Mouse (Mus musculus) kidney, adult 2 months (tissue): ENCODE data around the gene Gm10031. TPM values are rescaled to one million over a fixed set of nuclear protein-coding genes. Genes with fewer than 3 reads are reported as not detected.

Source experiments
- DNase-seq: peaks from one replicate; pipeline ENCODE4 v3.0.0; 2021
- H3K27ac ChIP-seq: fragments of 200-500 bp; 2 replicates; pipeline ENCODE4 v1.5.1; 2012; ENCODE audit warnings: low read depth, low read length, control low read depth, inconsistent platforms; ENCODE audit not compliant: insufficient read depth
- H3K27me3 ChIP-seq: fragments of 200-500 bp; replicated peaks from 2 replicates; pipeline ENCODE4 v1.6.1; 2012; ENCODE audit warnings: mild to moderate bottlenecking, moderate library complexity, low read length, inconsistent platforms; ENCODE audit not compliant: control insufficient read depth, insufficient read depth
- H3K36me3 ChIP-seq: fragments of 200-500 bp; 2 replicates; pipeline ENCODE4 v1.6.1; 2012; ENCODE audit warnings: mild to moderate bottlenecking, moderate library complexity, low read length, inconsistent platforms; ENCODE audit not compliant: control insufficient read depth, insufficient read depth
- H3K4me1 ChIP-seq: fragments of 200-500 bp; 2 replicates; pipeline ENCODE4 v1.6.1; 2011; ENCODE audit warnings: low read length; ENCODE audit not compliant: control insufficient read depth, insufficient read depth
- H3K4me3 ChIP-seq: fragments of 200-500 bp; 2 replicates; pipeline ENCODE4 v1.5.1; 2011; ENCODE audit warnings: mild to moderate bottlenecking, low read depth, low read length, control low read depth; ENCODE audit not compliant: insufficient read depth
- CTCF ChIP-seq: fragments of 200-500 bp; conservative IDR thresholded peaks from 2 replicates; pipeline ENCODE4 v1.5.1; 2011; ENCODE audit warnings: low read depth, mild to moderate bottlenecking, control low read depth, low read length, moderate library complexity, mixed read lengths; ENCODE audit not compliant: insufficient read depth, insufficient read length
- POLR2A ChIP-seq: fragments of 200-500 bp; IDR thresholded peaks from one replicate; pipeline ENCODE4 v1.6.1; 2011; ENCODE audit warnings: low read depth, low read length, control low read depth
- WGBS: fragments of 180-500 bp; shearing (Covaris S2); methylation state at CpG from one replicate; pipeline ENCODE4 v1.1.7; 2018; 5-methylcytosine and 5-hydroxymethylcytosine counted together
- polyA plus RNA-seq: library from polyadenylated mRNA; depleted of rRNA; stranded (reverse); fragments of >200 nt; gene quantifications from 2 replicates; pipeline ENCODE4 v1.2.3, GENCODE M21; 2012

Gene Gm10031
- polyA plus RNA-seq, 1 experiment = 9.2 TPM

DNA sequence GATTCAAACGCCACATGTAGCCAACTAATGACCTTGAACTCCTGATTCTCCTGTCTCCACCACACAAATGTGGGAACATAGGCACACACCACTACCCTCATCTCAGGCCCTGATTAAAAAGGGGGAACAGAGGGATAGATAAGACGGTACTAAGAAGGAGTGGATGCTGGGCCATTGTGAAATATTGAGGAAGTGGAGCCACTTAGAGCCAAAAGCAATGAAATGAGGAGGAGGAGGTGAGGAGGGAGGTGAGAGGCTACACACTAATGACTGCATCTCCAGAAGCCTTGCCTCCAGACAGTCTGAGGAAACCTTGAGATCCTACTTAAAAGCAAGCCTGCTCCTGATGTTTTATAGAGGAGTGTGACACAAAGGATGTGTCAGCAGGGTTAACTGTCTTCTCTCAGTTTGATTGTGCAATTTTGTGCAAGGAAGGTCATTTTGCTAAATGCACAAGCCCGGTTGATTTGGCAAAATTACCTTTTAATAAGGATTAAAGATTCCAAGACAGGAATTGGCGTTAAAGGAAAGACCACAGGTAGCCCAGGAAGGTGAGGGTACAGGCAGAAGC is 32.5 kb upstream of the Gm10031 start:
- no peak for DNase-seq
- no peaks in the 10 kb centered on the region for H3K4me1 ChIP-seq
- H3K27ac ChIP-seq = no peak overlapping the region
- TF ChIP-seq POLR2A (no peak), CTCF (no peak)
- WGBS = 80% methylated on average over 4 of the region's 4 CpGs
- H3K36me3 ChIP-seq = no peaks in the 10 kb centered on the region
- H3K4me3 ChIP-seq = no peak overlapping the region
- no peaks in the 10 kb centered on the region for H3K27me3 ChIP-seq

DNA sequence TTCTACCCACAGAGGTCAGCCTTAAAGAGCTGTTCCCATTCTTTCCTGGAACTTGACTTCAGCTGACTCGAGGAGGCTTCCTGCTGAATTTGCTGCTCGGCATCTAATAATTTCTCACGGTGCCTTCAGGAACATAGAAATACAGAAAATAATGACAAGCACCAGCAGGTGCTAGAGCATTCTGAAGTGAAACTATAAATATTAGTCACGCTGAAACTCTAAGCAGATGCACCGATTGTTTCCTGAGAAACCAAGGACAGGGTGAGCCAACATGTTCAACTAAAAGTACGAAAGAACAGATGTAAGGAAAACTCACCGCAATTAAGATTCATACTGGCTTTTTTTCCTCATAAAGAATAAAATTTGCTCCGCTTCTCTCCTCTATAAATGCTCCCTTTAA is 28.8 kb upstream of the Gm10031 start:
- Histone ChIP-seq H3K4me1 (no peaks in the 10 kb centered on the region), H3K27ac (no peak overlapping the region), H3K27me3 (no peaks in the 10 kb centered on the region), H3K36me3 (no peaks in the 10 kb centered on the region), H3K4me3 (no peak overlapping the region)
- no peak for DNase-seq
- no peak for TF ChIP-seq CTCF
- TF ChIP-seq POLR2A = no peak
- 84% methylated on average over 8 of the region's 8 CpGs for WGBS

DNA sequence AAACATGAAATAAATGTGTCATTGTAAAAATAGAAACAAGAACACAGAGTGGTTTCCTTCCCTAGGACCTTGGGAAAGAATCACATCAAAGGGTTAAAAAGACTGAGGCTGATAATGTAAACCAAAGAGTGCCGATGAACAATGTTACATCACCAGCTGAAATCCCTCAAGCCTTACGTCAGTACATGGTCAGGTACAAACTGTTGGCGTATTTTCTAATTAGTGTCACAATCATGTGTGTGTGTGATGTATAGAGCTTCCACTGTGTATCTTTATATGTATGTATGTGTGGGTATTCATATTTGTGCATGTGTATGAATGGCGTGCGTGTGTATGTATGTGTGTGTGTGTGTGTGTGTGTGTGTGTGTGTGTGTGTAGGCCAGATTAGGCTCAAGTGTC is 26.9 kb upstream of the Gm10031 start:
- no peaks in the 10 kb centered on the region for H3K36me3 ChIP-seq
- no peak overlapping the region for H3K4me3 ChIP-seq
- no peak for DNase-seq
- TF ChIP-seq CTCF (no peak), POLR2A (no peak)
- 84% methylated on average over 5 of the region's 5 CpGs for WGBS
- no peak overlapping the region for H3K27ac ChIP-seq
- no peaks in the 10 kb centered on the region for H3K4me1 ChIP-seq
- H3K27me3 ChIP-seq = no peaks in the 10 kb centered on the region

DNA sequence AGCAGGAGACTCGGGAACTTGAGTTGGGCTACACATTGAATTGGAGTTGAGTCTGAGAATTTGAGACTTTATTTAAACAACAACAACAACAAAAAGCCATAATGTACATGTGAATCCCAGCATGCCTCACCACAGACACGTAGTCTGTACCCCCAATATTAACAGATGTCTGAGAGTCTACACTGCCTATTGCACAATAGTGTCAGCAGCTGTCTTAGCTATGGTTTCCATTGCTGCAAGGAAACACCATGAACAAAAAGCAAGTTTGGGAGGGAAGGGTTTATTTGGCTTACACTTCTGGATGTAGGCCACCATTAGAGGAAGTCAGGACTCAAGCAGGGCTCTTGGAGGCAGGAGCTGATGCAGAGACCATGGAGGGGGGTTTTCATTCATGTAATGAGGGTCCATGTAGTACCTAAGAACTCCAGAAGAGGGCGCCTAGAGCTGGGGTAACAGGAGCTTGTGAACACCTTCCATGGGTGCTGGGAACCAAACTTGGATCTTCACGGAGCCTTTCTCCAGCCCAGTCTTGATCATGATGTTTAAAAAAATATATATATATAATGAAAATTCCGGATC is 18.8 kb upstream of the Gm10031 start:
- H3K4me3 ChIP-seq = no peak overlapping the region
- H3K27me3 ChIP-seq = no peaks in the 10 kb centered on the region
- no peak for DNase-seq
- H3K4me1 ChIP-seq = no peaks in the 10 kb centered on the region
- WGBS = 83% methylated on average over 5 of the region's 5 CpGs
- no peak overlapping the region for H3K27ac ChIP-seq
- no peak for TF ChIP-seq CTCF
- TF ChIP-seq POLR2A = no peak
- H3K36me3 ChIP-seq = no peaks in the 10 kb centered on the region

DNA sequence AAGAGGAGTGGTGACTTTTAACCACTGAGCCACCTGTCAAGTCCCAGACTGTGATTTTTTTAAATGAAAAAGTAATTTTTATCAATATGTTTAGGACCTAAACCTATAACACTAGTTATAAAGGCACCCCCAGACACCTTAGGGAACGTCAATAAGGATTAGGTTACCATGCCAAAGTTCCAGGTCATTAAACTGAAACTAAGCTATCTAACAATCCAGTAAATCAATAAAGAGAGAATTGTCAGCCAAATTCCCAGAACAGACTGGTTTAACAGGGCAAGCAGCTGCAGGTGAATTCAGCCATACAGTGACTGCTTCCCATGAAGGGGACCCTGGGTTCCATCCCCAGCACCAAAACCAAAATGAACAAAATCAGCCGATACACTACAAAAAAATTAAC is 17.9 kb upstream of the Gm10031 start:
- H3K27me3 ChIP-seq = no peaks in the 10 kb centered on the region
- H3K27ac ChIP-seq = no peak overlapping the region
- 70% methylated on average over 2 of the region's 2 CpGs for WGBS
- no peak for DNase-seq
- TF ChIP-seq POLR2A (no peak), CTCF (no peak)
- no peaks in the 10 kb centered on the region for H3K36me3 ChIP-seq
- no peaks in the 10 kb centered on the region for H3K4me1 ChIP-seq
- H3K4me3 ChIP-seq = no peak overlapping the region

DNA sequence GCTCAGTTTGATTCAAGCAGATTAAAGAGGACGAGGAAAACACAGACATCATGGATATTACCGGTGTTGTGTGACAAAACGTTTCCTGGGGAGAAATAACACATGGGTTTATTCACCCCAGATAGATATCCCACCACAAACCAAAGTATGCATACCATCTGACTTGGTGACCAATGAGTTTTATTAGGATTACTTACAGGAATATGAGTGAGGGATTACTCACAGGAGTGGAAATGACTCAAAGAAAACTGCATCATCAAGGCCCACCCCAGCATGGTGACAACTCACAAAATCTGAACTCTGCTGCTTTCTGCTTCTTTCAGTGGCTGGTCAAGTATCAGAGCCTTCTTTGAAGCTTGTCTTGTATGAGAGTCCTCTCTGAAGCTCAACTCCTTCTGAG is 16.1 kb upstream of the Gm10031 start:
- H3K4me3 ChIP-seq = no peak overlapping the region
- H3K36me3 ChIP-seq = no peaks in the 10 kb centered on the region
- H3K4me1 ChIP-seq = no peaks in the 10 kb centered on the region
- TF ChIP-seq POLR2A (no peak), CTCF (no peak)
- H3K27ac ChIP-seq = no peak overlapping the region
- WGBS = 81% methylated on average over 3 of the region's 3 CpGs
- DNase-seq = no peak
- H3K27me3 ChIP-seq = no peaks in the 10 kb centered on the region

DNA sequence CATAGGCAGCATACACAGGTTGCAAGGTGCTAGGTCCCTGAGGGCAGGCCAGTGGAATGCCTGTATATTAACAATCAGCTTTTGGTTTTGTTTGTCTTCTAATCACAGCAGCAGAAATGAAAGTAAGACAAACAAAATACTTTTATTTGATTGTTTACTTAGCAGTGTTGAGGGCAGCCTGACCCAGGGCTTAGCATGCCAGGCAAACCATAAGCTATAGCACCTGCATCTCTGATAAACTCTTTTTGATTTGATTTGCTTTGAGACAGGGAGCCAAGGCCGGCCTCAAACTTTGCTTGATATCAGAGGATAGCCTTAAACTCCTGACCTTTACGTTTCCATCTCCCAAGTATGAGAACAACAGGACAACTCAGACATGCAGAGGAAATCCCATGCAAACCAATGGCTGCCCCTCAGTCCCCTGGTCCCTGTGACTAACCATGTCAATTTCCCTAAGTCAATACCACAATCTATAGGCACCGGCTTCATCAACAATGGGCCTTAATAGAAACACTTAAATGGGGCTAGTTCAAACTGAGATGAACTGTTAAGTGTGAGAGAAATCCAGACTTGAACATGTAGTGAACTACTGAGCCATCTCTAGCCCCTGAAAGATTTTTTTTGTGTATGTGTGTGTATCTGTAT is 3.6 kb upstream of the Gm10031 start:
- TF ChIP-seq POLR2A (no peak), CTCF (no peak)
- H3K27ac ChIP-seq = no peak overlapping the region
- no peak for DNase-seq
- no peaks in the 10 kb centered on the region for H3K36me3 ChIP-seq
- no peak overlapping the region for H3K4me3 ChIP-seq
- WGBS = 89% methylated on average over 3 of the region's 3 CpGs
- no peaks in the 10 kb centered on the region for H3K27me3 ChIP-seq
- peaks cover 6% of the 10 kb centered on the region; the same call in 1 of the 2 replicates for H3K4me1 ChIP-seq
